Mouse (Mus musculus): Measurements from ENCODE around the gene Dcst1.

DNA sequence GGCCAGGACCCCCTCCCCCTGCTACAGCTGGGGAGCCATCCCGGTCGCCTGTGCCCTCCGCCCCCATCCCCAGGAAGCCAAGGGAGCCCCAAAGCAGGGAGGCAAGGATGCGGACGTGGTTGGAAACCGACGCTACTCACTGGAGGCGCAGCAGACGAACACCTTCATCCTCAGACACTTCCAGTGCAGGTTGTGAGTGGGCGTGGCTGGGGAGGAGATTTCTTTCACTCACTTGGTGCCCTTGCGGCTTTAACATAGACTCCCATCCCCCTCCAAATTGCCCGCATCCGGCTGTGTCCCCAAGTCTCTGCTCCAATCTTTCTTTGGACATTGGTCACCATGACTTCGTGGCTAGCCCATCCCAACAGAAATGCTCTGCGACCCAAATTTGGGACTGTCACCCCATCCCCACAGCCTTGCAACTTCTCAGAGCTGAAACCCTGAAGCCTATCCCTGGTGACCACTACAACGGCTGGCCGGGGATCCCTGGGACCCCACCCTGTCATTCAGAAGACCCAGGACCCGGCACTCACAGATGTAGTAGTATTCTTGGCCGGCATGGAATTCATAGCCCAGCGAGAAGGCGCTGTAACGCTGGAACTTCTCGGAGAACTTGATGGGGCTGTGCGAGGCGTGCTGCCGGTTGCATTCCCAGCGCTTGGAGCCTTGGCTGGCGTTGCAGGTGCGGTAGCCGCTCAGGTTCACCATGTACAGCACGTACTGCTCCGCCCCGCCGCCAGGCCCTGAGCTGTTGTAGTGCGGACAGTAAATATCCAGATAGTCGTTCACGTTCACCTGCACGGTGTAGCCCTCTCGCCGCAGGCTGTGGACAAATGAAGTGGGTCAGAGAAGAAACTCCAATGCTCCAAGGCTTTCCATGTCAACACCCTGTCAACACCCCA lies 48.9 kb downstream of the Dcst1 start:
- TF ChIP-seq CTCF (IDR thresholded peaks at IDR 0.05; ENCODE audit: borderline replicate concordance, insufficient read depth, low read length) (no peak), POLR2A (IDR thresholded peaks at IDR 0.05; ENCODE audit: low read depth, low read length) (no peak)

Measured in embryonic fibroblast, embryonic 13.5 days (primary cell).